Mouse (Mus musculus) limb, embryonic 14.5 days (tissue): ENCODE measurements around the gene Kncn. TPM values are rescaled to one million over a fixed set of nuclear protein-coding genes. Genes with fewer than 3 reads are reported as not detected.

Experiments used
- ATAC-seq: fragments of 200-750 bp; cut with Nextera tagmentation; 2 replicates; pipeline ENCODE4 v1.8.0; 2017; ENCODE audit warnings: low read depth, moderate number of reproducible peaks, moderate TSS enrichment; ENCODE audit not compliant: low FRiP score
- DNase-seq: peaks from one replicate; pipeline ENCODE4 v3.0.0-alpha.2; 2015; ENCODE audit warnings: low spot score
- H3K27ac ChIP-seq: fragments of 300-500 bp; sonication (generic); replicated peaks from 2 replicates; pipeline ENCODE4 v1.5.1; 2014; ENCODE audit warnings: low read depth, mild to moderate bottlenecking, low read length, moderate library complexity, mixed read lengths
- H3K27me3 ChIP-seq: fragments of 300-500 bp; sonication (generic); 2 replicates; pipeline ENCODE4 v1.6.1; 2014; ENCODE audit warnings: low read length, mixed read lengths; ENCODE audit not compliant: control insufficient read depth, insufficient read depth
- H3K36me3 ChIP-seq: fragments of 300-500 bp; sonication (generic); 2 replicates; pipeline ENCODE4 v1.6.1; 2014; ENCODE audit warnings: mild to moderate bottlenecking, low read length, moderate library complexity, mixed read lengths; ENCODE audit not compliant: control insufficient read depth, insufficient read depth
- H3K4me1 ChIP-seq: fragments of 300-500 bp; sonication (generic); 2 replicates; pipeline ENCODE4 v1.6.1; 2014; ENCODE audit warnings: antibody characterized with exemption, low read length, mixed read lengths; ENCODE audit not compliant: control insufficient read depth, insufficient read depth
- H3K4me2 ChIP-seq: fragments of 300-500 bp; sonication (generic); replicated peaks from 2 replicates; pipeline ENCODE4 v1.6.1; 2014; ENCODE audit warnings: low read depth, mild to moderate bottlenecking, low read length, moderate library complexity; ENCODE audit not compliant: severe bottlenecking
- H3K4me3 ChIP-seq: fragments of 300-500 bp; sonication (generic); replicated peaks from 2 replicates; pipeline ENCODE4 v1.5.1; 2014; ENCODE audit warnings: low read length
- H3K9ac ChIP-seq: fragments of 300-500 bp; sonication (generic); 2 replicates; pipeline ENCODE4 v1.6.1; 2014; ENCODE audit warnings: mild to moderate bottlenecking, low read depth, low read length, moderate library complexity; ENCODE audit not compliant: severe bottlenecking
- H3K9me3 ChIP-seq: fragments of 300-500 bp; sonication (generic); 2 replicates; pipeline ENCODE4 v1.6.1; 2016; ENCODE audit warnings: low read length; ENCODE audit not compliant: control insufficient read depth
- POLR2A ChIP-seq: fragments of 200-500 bp; IDR thresholded peaks from 2 replicates; pipeline ENCODE4 v1.8.0; 2012; ENCODE audit warnings: inconsistent platforms, mild to moderate bottlenecking, moderate library complexity, borderline replicate concordance; ENCODE audit not compliant: insufficient read depth, insufficient read length; ENCODE audit errors: extremely low read depth
- WGBS: fragments of 180-500 bp; shearing (Covaris S2); extraction: QIAGEN DNeasy Blood & Tissue Kit; methylation state at CpG from one replicate; pipeline ENCODE4 v1.1.7; 2014; 5-methylcytosine and 5-hydroxymethylcytosine counted together
- polyA plus RNA-seq, 2 experiments: library from polyadenylated mRNA; depleted of rRNA in 1 of 2; stranded (reverse) in 1 of 2; unstranded in 1 of 2; fragments of >200 nt; fragmentation: Nextera tagmentation in 1 of 2; extraction: Ambion mirVana in 1 of 2; gene quantifications; 2 replicates each; pipeline versions ENCODE4 v1.2.1 to v1.2.3; 2012 to 2014

The Kncn gene
- polyA plus RNA-seq, 2 experiments, result not detected

DNA sequence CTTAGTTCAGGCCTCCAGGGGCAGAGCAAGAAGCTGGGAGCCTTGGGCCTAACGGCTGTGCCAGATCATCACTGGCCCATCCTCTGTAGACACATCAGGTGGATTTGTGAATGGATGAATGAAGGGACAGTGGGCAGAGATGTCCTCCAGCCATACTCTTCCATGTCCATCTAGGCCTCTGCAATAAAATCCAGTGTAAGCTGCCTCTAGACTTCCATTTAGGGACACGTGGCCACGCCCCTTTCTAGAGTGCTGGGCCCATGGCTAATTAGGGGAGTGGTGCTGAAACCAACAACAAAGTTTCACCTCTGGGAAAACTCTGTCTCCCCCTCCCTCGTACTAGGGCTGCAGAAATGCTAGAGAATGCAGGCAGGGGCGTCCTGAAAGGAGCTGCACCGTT lies 5.9 kb downstream of the Kncn start:
- Histone ChIP-seq H3K4me2 (peak overlapping the region; percentile 46), H3K27me3 (peaks cover 19% of the 10 kb centered on the region), H3K9me3 (no peaks in the 10 kb centered on the region), H3K4me3 (peak overlapping the region; percentile 26), H3K36me3 (no peaks in the 10 kb centered on the region), H3K4me1 (peaks cover 4% of the 10 kb centered on the region), H3K27ac (no peak overlapping the region), H3K9ac (peak overlapping the region; percentile 21; the same call in 1 of the 2 replicates)
- no peak for TF ChIP-seq POLR2A
- ATAC-seq (no peak), DNase-seq (no peak)
- WGBS, result 9% methylated on average over 6 of the region's 6 CpGs

GRCm38 (mm10) chr4:115890553-115890952 lies 6.4 kb downstream of the Kncn start, which contains the start of gene 6430628N08Rik:
Gene 6430628N08Rik, plus strand, starts transcription at chr4:115890665.
- H3K27ac ChIP-seq, result no peak within 1 kb of the TSS
- no peaks in the 10 kb centered on the region for H3K36me3 ChIP-seq
- DNase-seq (peak; percentile 6), ATAC-seq (no peak)
- under 1% methylated on average over 31 of the region's 31 CpGs for WGBS
- peak within 1 kb of the TSS; percentile 26 for H3K4me3 ChIP-seq
- no peak for TF ChIP-seq POLR2A
- H3K4me1 ChIP-seq, result peaks cover 4% of the 10 kb centered on the region
- peak within 1 kb of the TSS; percentile 21; the same call in 1 of the 2 replicates for H3K9ac ChIP-seq
- peak within 1 kb of the TSS; percentile 46 for H3K4me2 ChIP-seq
- H3K9me3 ChIP-seq, result no peaks in the 10 kb centered on the region
- H3K27me3 ChIP-seq, result peaks cover 19% of the 10 kb centered on the region

- Histone ChIP-seq H3K4me3 (no peak overlapping the region), H3K4me2 (no peak overlapping the region), H3K9me3 (no peaks in the 10 kb centered on the region), H3K4me1 (peaks cover 4% of the 10 kb centered on the region), H3K36me3 (no peaks in the 10 kb centered on the region), H3K9ac (no peak overlapping the region), H3K27ac (no peak overlapping the region), H3K27me3 (peaks cover 45% of the 10 kb centered on the region)
- 23% methylated on average over 3 of the region's 3 CpGs for WGBS
- ATAC-seq (no peak), DNase-seq (no peak)
- no peak for TF ChIP-seq POLR2A
Observed at GRCm38 (mm10) chr4:115894281-115894680, 10.1 kb downstream of the Kncn start.

- peaks cover 32% of the 10 kb centered on the region for H3K27me3 ChIP-seq
- H3K4me1 ChIP-seq, result no peaks in the 10 kb centered on the region
- no peaks in the 10 kb centered on the region for H3K9me3 ChIP-seq
- TF ChIP-seq POLR2A, result no peak
- H3K27ac ChIP-seq, result no peak overlapping the region
- H3K9ac ChIP-seq, result peak overlapping the region; percentile 43; the same call in 1 of the 2 replicates
- H3K36me3 ChIP-seq, result no peaks in the 10 kb centered on the region
- peak; percentile 10 for DNase-seq
- peak overlapping the region; percentile 42 for H3K4me3 ChIP-seq
- 0 out of 2 replicates have a peak, but pooled peaks have one; percentile 34 for ATAC-seq
- peak overlapping the region; percentile 80 for H3K4me2 ChIP-seq
- WGBS, result under 1% methylated on average over 43 of the region's 56 CpGs
Observed at GRCm38 (mm10) chr4:115897901-115898631, 13.9 kb downstream of the Kncn start.

DNA sequence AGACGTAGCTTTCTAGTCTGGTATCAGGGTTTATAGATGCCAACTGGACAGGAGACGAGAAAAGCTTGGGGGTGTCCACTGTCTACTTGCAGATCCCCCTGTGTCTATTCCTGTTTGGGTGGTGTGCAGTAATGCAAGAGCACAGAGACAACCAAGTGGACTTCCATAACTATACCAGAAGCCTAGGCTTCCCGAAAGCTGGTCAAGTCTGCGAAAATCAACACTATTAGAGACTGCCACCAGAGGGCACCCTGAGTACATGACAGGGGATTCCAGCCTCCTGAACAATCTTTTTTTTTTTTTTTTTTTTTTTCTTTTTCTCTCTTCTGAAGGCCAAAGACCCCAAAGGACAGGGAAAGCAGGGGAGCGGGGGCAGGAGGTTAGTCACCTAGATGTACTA lies 18.6 kb downstream of the Kncn start:
- no peak; the same call in 1 of the 2 replicates for ATAC-seq
- peak; percentile 89 for DNase-seq
- Histone ChIP-seq H3K4me2 (no peak overlapping the region), H3K9ac (no peak overlapping the region), H3K4me1 (peaks cover 4% of the 10 kb centered on the region; the same call in 1 of the 2 replicates), H3K27me3 (peaks cover 41% of the 10 kb centered on the region), H3K9me3 (no peaks in the 10 kb centered on the region), H3K4me3 (no peak overlapping the region), H3K36me3 (no peaks in the 10 kb centered on the region), H3K27ac (no peak overlapping the region)
- no peak for TF ChIP-seq POLR2A
- 21% methylated on average over 5 of the region's 5 CpGs for WGBS
